Mouse (Mus musculus): ENCODE data around the gene Slc12a7. TPM values are rescaled to one million over a fixed set of nuclear protein-coding genes. Genes with fewer than 3 reads are reported as not detected.
A peak's percentile ranks its signal among the peaks of the same experiment; 100 is the strongest.
"Not testable (repeated sequence)": the region's sequence is repeated elsewhere in the genome, so short reads cannot be mapped to it uniquely, and the experiment has no call there.

Gene Slc12a7
- polyA plus RNA-seq, 1 experiment from 2014 or later = 19.7 TPM

DNA sequence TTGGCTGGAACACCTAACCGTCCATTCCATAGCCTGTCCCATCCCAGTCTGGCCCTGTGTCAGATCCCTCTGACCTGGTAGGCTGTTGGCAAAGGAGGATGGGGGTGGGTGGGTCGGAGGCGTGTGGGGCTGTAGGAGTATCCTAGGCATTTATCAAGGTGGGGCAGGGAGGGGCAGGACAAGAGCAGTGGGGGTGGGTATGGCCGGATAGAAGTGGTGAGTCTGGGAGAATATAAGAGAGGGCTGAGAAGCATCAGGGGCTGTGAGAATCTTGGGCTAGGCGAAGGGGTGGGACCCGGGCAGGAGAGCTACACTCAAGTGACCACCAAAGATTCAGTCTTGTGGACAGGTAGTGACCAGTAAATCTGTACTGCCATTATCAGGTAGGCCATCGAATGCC, 659 bp upstream of the Slc12a7 start:
- H3K36me3 ChIP-seq (ENCODE audit: insufficient read depth) = no peaks in the 10 kb centered on the region
- no peaks in the 10 kb centered on the region for H3K4me1 ChIP-seq (ENCODE audit: insufficient read depth)
- no peak for TF ChIP-seq CTCF (IDR thresholded peaks at IDR 0.05; ENCODE audit: low read depth)
- 61% methylated on average over 7 of the region's 7 CpGs for WGBS
- H3K9me3 ChIP-seq (ENCODE audit: low read depth, low read length) = no peaks in the 10 kb centered on the region
- H3K27ac ChIP-seq (ENCODE audit: low read depth) = no peak overlapping the region
- DNase-seq (no peak), ATAC-seq (ENCODE audit: insufficient read depth) (peak; percentile 39)
- peaks cover 11% of the 10 kb centered on the region; the same call in 1 of the 2 replicates for H3K27me3 ChIP-seq (ENCODE audit: insufficient read depth, low read length)
- H3K9ac ChIP-seq = peak overlapping the region; percentile 6; the same call in 1 of the 2 replicates
- H3K4me3 ChIP-seq (ENCODE audit: low read depth, low read length) = peak overlapping the region; percentile 32
- peak overlapping the region; percentile 63 for H3K4me2 ChIP-seq

GRCm38 (mm10) chr13:73734379-73734778, 1.5 kb downstream of the Slc12a7 start:
- DNase-seq (no peak), ATAC-seq (ENCODE audit: insufficient read depth) (no peak)
- Histone ChIP-seq H3K4me1 (ENCODE audit: insufficient read depth) (no peaks in the 10 kb centered on the region), H3K4me3 (ENCODE audit: low read depth, low read length) (no peak overlapping the region), H3K9ac (no peak overlapping the region), H3K4me2 (no peak overlapping the region), H3K27me3 (ENCODE audit: insufficient read depth, low read length) (peaks cover 11% of the 10 kb centered on the region; the same call in 1 of the 2 replicates), H3K27ac (ENCODE audit: low read depth) (no peak overlapping the region), H3K9me3 (ENCODE audit: low read depth, low read length) (no peaks in the 10 kb centered on the region), H3K36me3 (ENCODE audit: insufficient read depth) (no peaks in the 10 kb centered on the region)
- TF ChIP-seq CTCF (IDR thresholded peaks at IDR 0.05; ENCODE audit: low read depth) = no peak
- WGBS = 82% methylated on average over 1 of the region's 1 CpGs

GRCm38 (mm10) chr13:73735270-73735669, 2.4 kb downstream of the Slc12a7 start:
- H3K4me1 ChIP-seq (ENCODE audit: insufficient read depth) = no peaks in the 10 kb centered on the region
- peaks cover 11% of the 10 kb centered on the region; the same call in 1 of the 2 replicates for H3K27me3 ChIP-seq (ENCODE audit: insufficient read depth, low read length)
- no peak overlapping the region for H3K27ac ChIP-seq (ENCODE audit: low read depth)
- H3K4me3 ChIP-seq (ENCODE audit: low read depth, low read length) = no peak overlapping the region
- no peak overlapping the region for H3K9ac ChIP-seq
- DNase-seq (peak; percentile 48), ATAC-seq (ENCODE audit: insufficient read depth) (peak; percentile 36; the same call in 1 of the 2 replicates)
- H3K4me2 ChIP-seq = no peak overlapping the region
- no peaks in the 10 kb centered on the region for H3K9me3 ChIP-seq (ENCODE audit: low read depth, low read length)
- 36% methylated on average over 8 of the region's 8 CpGs for WGBS
- H3K36me3 ChIP-seq (ENCODE audit: insufficient read depth) = no peaks in the 10 kb centered on the region
- TF ChIP-seq CTCF (IDR thresholded peaks at IDR 0.05; ENCODE audit: low read depth) = no peak

DNA sequence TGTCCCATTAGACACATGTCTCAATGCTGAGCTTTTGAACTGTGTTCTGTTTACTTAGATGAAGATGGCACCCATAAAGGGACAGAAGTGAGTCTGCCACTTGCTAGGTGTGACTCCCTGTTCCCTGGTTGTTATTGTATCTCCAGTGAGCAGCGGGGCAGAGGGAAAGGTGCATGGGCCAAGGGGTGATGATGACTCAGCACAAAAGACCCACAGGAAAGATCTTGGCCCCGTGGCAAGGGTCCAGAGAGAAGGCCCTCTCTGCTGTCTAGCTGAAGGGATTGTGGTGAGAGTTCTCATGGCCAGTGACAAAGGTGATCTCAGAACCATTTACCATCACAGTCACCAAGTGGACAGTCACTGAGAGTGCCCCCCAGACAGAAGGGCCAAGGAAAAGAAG, 3.0 kb downstream of the Slc12a7 start:
- Histone ChIP-seq H3K36me3 (ENCODE audit: insufficient read depth) (no peaks in the 10 kb centered on the region), H3K4me2 (no peak overlapping the region), H3K9ac (no peak overlapping the region), H3K4me1 (ENCODE audit: insufficient read depth) (no peaks in the 10 kb centered on the region), H3K4me3 (ENCODE audit: low read depth, low read length) (no peak overlapping the region), H3K27me3 (ENCODE audit: insufficient read depth, low read length) (peaks cover 11% of the 10 kb centered on the region; the same call in 1 of the 2 replicates), H3K9me3 (ENCODE audit: low read depth, low read length) (no peaks in the 10 kb centered on the region), H3K27ac (ENCODE audit: low read depth) (no peak overlapping the region)
- TF ChIP-seq CTCF (IDR thresholded peaks at IDR 0.05; ENCODE audit: low read depth) = no peak
- 76% methylated on average over 2 of the region's 2 CpGs for WGBS
- ATAC-seq (ENCODE audit: insufficient read depth) (no peak), DNase-seq (no peak)

DNA sequence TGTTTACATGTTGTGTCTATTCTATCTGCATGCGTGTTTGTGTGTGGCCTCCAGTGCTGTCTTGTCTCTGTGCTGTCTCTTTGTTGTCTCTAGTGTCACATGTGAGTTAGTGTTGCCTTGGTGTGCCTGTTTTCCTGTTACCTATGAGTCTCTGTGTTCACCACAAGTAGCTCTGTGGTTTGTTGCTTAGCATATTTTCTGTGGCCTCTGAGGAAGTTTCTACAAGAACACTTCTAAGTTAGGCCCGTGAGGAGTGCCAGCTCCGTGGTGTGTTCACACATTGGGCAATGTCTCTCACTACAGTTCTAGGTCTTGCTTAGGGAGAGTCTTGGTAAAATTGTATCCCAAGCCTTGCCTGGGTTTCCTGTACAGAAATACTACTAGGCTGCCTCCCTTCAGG, 4.0 kb downstream of the Slc12a7 start:
- H3K9me3 ChIP-seq (ENCODE audit: low read depth, low read length) = no peaks in the 10 kb centered on the region
- H3K4me3 ChIP-seq (ENCODE audit: low read depth, low read length) = no peak overlapping the region
- H3K4me2 ChIP-seq = no peak overlapping the region
- ATAC-seq (ENCODE audit: insufficient read depth) = no peak
- 75% methylated on average over 3 of the region's 3 CpGs for WGBS
- H3K36me3 ChIP-seq (ENCODE audit: insufficient read depth) = no peaks in the 10 kb centered on the region
- no peaks in the 10 kb centered on the region for H3K4me1 ChIP-seq (ENCODE audit: insufficient read depth)
- no peak overlapping the region for H3K9ac ChIP-seq
- TF ChIP-seq CTCF (IDR thresholded peaks at IDR 0.05; ENCODE audit: low read depth) = no peak
- no peak for DNase-seq
- no peak overlapping the region for H3K27ac ChIP-seq (ENCODE audit: low read depth)
- peaks cover 11% of the 10 kb centered on the region; the same call in 1 of the 2 replicates for H3K27me3 ChIP-seq (ENCODE audit: insufficient read depth, low read length)

DNA sequence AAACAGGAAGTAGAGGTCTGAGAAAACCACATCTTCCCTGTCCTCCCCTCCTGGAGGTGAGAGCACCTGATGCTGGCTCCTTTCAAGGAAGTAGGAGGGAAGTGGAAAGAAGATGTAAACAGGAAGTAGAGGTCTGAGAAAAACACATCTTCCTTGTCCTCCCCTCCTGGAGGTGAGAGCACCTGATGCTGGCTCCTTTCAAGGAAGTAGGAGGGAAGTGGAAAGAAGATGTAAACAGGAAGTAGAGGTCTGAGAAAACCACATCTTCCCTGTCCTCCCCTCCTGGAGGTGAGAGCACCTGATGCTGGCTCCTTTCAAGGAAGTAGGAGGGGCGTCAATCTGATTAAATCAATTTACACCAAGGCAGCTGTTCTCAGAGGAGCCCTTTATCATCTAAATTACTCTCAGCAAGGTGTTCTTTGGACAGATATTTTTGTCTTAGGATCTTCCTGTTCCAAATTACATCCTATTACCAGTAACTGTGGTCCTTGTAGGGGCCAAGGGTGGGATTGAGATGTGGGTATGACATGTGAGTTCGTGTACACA, 7.6 kb downstream of the Slc12a7 start:
- 36% methylated on average over 2 of the region's 2 CpGs for WGBS
- not testable (repeated sequence) for H3K36me3 ChIP-seq (ENCODE audit: insufficient read depth); H3K27me3 ChIP-seq (ENCODE audit: insufficient read depth, low read length); H3K4me2 ChIP-seq; H3K4me3 ChIP-seq (ENCODE audit: low read depth, low read length); H3K9ac ChIP-seq; H3K27ac ChIP-seq (ENCODE audit: low read depth); H3K4me1 ChIP-seq (ENCODE audit: insufficient read depth); H3K9me3 ChIP-seq (ENCODE audit: low read depth, low read length); DNase-seq; ATAC-seq (ENCODE audit: insufficient read depth)

- Histone ChIP-seq H3K27me3 (ENCODE audit: insufficient read depth, low read length) (no peaks in the 10 kb centered on the region), H3K36me3 (ENCODE audit: insufficient read depth) (no peaks in the 10 kb centered on the region), H3K9ac (no peak overlapping the region), H3K4me3 (ENCODE audit: low read depth, low read length) (no peak overlapping the region), H3K9me3 (ENCODE audit: low read depth, low read length) (no peaks in the 10 kb centered on the region), H3K4me2 (no peak overlapping the region), H3K27ac (ENCODE audit: low read depth) (no peak overlapping the region), H3K4me1 (ENCODE audit: insufficient read depth) (no peaks in the 10 kb centered on the region)
- DNase-seq (no peak), ATAC-seq (ENCODE audit: insufficient read depth) (no peak)
- no peak for TF ChIP-seq CTCF (IDR thresholded peaks at IDR 0.05; ENCODE audit: low read depth)
- 46% methylated on average over 4 of the region's 4 CpGs for WGBS
These were observed 10.1 kb downstream of the Slc12a7 start for GRCm38 (mm10) chr13:73742944-73743343.
